Mouse (Mus musculus) neutrophil, adult 59 days (primary cell): ENCODE measurements around the gene Amfr. TPM values are rescaled to one million over a fixed set of nuclear protein-coding genes. Genes with fewer than 3 reads are reported as not detected.

ENCODE experiments used
- total RNA-seq, 2 experiments: library from RNA; stranded (reverse); gene quantifications; 1 replicate in 1 of 2; 2 replicates in 1 of 2; pipeline ENCODE4 v1.2.4; 2023

Amfr gene
- 100 to 1,000 TPM; 106 to 112 TPM for total RNA-seq

GRCm38 (mm10) chr8:94012013-94012951 lies at the start of gene Amfr:
TSS of gene Amfr (minus strand) at chr8:94012842.

DNA sequence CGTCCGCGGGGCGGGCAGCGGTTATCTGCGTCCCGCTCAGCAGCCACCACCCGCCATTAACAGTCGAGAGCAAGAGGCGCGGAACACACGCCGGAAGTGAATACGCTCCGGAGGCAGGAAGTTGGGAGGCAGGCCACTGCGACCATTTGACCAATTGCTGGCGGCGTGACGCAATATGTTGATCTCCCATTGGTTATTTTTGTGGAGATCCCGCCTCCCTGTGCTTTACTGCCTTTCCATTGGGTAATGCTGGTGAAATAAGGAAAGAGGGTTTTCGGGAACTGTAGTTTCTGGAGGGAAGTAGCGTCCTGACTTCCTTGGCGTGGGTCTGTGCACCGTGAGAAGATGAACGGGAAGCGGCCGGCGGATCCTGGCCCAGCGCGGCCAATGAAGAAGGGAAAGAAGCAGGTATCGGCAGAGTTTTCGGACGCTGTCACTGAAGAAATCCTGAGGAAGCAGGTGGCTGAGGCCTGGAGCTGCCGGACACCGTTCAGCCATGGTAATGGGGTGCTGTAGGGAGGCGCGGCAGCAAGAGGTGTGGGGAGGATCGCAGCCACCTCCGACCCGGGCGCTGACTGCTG lies 24.4 kb upstream of the Amfr start, which contains the start of the genes Nudt21 and Ogfod1:
Nudt21 (minus strand) TSS at position 88 of the 581 bp plus-strand sequence.
Ogfod1 (plus strand) TSS at position 255 of the 581 bp plus-strand sequence.

Other genes starting within 250 kb of the Amfr start
- gene Gnao1, start 202.9 kb downstream of the Amfr start, total RNA-seq, result under 1 TPM in 1 of 2 experiments, not detected in 1; 0.18 TPM
- gene Nudt21, start 24.2 kb upstream of the Amfr start, total RNA-seq, result 10 to 100 TPM; 23.2 to 32.0 TPM
- 10 to 100 TPM in 1 of 2 experiments, 1 to 10 TPM in 1; 9.3 to 11.7 TPM for gene Ogfod1, start 24.4 kb upstream of the Amfr start, total RNA-seq
- gene Bbs2, start 86.1 kb upstream of the Amfr start, total RNA-seq, result 1 to 10 TPM; 2.4 to 3.5 TPM
- not detected for gene Mt4, start 124.4 kb upstream of the Amfr start, total RNA-seq
- gene Mt3, start 139.8 kb upstream of the Amfr start, total RNA-seq, result not detected
- gene Mt2, start 159.8 kb upstream of the Amfr start, total RNA-seq, result 10 to 100 TPM in 1 of 2 experiments, 1 to 10 TPM in 1; 9.4 to 16.5 TPM
- 10 to 100 TPM; 44.6 to 55.1 TPM for gene Mt1, start 166.2 kb upstream of the Amfr start, total RNA-seq
- 10 to 100 TPM; 16.2 to 17.6 TPM for gene Nup93, start 201.7 kb upstream of the Amfr start, total RNA-seq